Mouse (Mus musculus): ENCODE results near the gene Gm16867. TPM values are rescaled to one million over a fixed set of nuclear protein-coding genes. Genes with fewer than 3 reads are reported as not detected.
"Not testable (repeated sequence)": the region's sequence is repeated elsewhere in the genome, so short reads cannot be mapped to it uniquely, and the experiment has no call there.

The Gm16867 gene
- total RNA-seq (2022), result 1 to 10 TPM; 4.7 to 6.1 (median 5.4) TPM

DNA sequence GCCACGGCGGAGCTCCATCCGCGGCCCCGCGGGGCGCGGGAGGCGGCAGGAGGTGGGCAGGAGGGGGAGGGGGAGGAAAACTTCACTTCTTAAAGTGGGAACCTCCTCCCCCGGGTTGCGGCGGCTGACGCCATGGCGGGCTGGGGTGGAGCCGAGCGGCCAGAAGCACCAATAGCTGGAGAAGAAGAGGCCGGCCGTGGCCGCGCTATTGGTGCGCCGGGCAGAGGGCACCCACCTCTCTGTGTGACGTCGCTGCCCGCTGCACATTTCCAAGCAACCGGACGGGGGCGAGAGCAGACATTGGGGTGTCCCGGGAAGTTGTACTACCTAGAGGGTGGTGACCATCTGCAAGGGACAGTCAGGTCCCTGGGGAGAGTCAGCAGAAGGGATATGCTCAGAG is at the start of gene Gm16867:
Gene Gm16867, minus strand, starts transcription at position 189 of the 400 bp plus-strand sequence.
- not testable (repeated sequence) for DNase-seq (ENCODE audit: low spot score in 2 of 2)

DNA sequence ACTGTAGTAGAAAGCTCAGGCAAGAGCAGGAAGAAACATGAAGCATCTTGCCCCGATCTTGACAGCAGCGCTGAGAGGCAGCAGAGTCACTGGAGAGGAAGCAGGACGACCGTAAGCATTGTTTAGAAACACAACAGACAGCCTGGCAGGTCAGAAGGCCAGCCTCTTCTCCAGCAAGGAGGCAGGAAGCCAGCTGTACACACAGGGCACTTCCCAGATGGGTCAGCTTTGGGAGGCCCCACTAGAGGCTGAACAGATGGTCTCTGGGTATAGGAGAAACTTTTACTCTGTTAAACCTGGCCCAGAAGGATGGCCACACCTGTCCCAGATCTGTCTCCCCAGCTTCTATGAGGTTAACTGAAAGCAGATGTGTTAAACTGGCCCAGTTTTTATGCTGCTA is 44.1 kb upstream of the Gm16867 start:
- not testable (repeated sequence) for DNase-seq (ENCODE audit: low spot score in 2 of 2)

DNA sequence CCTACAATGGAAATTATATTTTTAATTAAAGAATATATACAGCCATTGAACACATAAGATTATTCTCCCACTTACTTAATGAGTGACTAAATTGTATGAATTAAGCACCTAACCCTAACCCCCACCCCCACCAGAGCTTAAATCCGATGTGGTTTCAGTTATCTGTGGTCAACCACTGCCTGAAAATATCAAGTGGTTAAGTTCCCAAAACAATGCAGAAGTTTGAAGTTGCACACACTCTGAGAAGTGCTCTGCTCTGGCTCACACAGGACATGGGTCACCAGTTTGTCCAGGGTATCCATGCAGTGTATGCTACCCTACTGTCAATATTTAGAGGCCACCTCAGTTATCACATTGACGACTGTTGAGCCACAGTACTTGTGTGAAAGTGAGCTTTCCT is 41.9 kb upstream of the Gm16867 start:
- not testable (repeated sequence) for DNase-seq (ENCODE audit: low spot score in 2 of 2)

DNA sequence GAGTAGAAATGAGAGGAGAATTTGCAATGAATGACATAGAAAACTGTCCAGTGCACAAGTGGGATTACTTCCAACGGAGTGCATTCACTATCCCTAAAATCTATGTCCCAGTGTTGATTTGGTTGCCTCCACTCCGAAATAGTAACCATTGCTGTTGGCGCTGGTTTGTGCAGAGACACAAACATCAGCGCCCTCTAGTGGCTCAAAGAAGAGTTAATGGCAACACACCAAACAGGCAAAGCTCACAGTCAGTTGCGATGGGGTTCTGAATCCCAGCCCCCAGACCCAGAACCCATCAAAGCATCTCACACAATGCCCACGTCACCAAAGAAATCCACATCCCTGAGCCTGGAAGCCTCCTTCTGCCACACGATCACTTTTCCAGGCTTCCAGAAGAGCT is 40.9 kb upstream of the Gm16867 start:
- not testable (repeated sequence) for DNase-seq (ENCODE audit: low spot score in 2 of 2)

DNA sequence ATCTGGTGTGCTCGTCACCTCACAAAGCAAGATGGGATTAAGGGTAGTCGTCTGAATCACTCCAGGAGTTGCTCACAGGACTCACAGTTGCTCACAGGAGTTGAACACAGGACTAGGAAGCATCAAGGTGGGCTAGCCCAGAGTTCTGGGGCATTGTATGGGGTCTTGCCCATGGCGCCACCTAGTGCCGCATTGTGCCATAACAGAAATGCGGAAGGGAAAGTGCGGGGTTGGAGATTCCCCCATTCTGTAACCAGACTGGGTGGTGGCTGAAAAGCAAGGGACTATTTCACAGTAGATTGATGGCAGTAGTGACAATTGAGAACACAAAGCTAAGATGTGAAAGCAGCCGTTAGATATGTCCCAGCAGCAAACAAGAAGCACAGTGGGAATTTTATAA is 39.5 kb upstream of the Gm16867 start:
- not testable (repeated sequence) for DNase-seq (ENCODE audit: low spot score in 2 of 2)

DNA sequence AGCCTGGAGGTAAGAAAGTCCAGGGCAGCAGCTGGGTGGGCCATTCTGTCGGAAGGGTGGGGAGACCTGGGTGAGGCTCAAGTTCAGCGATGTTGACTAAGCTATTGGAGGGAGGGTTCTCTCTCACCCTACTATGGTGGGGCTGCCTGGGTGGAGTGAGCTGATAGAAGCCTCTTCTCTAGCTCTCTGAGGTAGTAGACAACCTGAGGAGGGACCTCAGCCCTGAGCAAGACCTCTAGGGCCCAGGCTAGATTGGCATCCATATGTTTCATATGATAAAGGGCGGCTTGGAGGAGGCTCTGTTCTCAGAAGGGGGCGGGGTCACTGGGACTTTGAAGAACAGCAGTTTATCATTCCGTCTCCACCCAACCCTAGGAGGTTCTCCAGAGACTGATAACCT is 37.0 kb upstream of the Gm16867 start:
- DNase-seq (ENCODE audit: low spot score in 2 of 2), result not testable (repeated sequence)

DNA sequence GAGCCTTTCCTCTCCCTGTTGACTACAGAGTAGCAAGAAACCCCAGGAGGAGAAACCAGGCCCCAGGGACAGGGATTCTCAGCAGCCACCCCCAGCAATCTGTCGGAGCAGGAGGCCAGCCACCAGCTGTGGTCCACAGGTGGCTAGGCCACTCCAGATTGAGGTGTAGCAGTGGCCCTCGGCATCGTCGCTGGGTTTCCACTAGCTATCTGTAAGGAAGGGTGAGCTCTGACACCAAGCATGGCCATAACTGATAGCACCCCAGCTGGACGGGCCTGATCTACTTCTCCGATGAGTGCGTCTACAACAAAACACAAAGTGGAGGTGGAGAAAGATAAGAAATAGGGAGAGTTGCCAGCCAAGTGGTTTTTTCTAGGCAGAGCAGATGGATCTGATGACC is 33.4 kb upstream of the Gm16867 start:
- DNase-seq (ENCODE audit: low spot score in 2 of 2), result not testable (repeated sequence)

DNA sequence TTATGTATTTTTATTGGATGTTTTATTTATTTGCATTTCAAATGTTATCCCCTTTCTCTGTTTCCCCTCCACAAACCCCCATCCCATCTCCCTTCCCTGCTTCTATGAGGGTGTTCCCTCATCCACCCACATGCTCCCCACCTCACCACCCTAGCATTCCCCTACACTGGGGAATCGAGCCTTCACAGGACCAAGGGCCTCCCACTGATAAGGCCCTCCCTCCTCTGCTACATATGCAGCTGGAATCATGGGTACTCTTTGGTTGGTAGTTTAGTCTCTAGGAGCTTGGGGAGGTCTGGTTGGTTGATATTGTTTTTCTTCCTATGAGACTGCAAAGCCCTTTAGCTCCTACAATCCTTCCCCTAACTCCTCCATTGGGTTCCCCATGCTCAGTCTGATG is 23.0 kb upstream of the Gm16867 start:
- not testable (repeated sequence) for DNase-seq (ENCODE audit: low spot score in 2 of 2)

DNA sequence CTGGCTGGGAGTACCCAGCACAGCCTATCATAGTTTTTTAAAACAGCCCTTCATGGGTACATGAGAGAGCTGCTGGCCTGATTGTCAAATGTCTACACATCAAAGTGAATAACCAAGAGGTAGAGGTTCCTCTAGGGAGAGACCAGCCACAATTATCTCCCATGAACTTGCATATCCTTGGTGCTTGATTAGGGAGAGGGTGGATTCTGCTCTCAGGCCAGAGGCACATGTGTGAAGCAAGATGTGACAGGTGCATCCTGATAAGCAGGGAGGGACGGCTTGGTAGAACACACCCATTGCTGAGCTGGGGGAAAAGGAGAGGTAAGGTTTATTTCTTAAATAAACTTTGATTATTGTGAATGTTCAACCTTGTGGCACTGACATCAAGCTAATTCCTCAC is 19.8 kb upstream of the Gm16867 start:
- not testable (repeated sequence) for DNase-seq (ENCODE audit: low spot score in 2 of 2)

DNA sequence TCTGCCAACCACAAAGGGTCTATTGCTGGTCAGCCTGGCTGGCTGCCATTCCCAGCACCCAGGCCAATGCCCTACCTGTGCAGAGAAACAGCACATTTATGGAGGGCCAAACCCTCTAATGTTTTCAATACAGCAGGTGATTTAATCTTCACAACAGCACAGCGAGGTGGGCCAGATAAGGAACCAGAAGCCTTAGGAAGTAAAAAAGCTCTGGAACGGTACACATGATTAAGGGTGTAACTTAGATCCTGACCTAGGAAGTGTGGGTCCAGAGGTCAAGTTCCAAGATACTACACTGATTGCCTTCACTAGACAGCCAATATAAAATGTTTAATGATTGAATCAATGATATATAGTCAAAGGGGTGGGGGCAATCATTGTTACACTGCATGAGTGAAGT is 17.6 kb upstream of the Gm16867 start:
- DNase-seq (ENCODE audit: low spot score in 2 of 2), result not testable (repeated sequence)

DNA sequence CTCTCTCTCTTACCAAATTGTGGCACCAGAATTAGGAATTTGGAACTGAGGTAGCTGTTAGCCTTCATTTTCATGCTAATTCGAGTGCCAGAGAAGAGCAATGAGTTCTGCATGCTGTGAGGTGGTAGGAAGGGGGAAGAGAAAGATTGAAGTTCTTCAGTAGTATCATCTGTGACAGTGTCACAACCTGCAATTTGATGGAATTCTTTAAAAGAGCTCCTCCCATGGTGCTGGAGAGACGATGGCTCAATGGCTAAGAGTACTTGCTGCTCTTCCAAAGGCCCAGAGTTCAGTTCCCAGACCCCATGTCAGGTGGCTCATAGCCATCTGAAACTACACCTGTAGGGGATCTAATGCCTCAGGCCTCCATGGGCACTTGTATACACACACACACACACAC is 9.3 kb upstream of the Gm16867 start, which contains the start of gene Gm27179:
Gene Gm27179, minus strand, starts transcription at position 101 of the 400 bp plus-strand sequence.
- not testable (repeated sequence) for DNase-seq (ENCODE audit: low spot score in 2 of 2)

DNA sequence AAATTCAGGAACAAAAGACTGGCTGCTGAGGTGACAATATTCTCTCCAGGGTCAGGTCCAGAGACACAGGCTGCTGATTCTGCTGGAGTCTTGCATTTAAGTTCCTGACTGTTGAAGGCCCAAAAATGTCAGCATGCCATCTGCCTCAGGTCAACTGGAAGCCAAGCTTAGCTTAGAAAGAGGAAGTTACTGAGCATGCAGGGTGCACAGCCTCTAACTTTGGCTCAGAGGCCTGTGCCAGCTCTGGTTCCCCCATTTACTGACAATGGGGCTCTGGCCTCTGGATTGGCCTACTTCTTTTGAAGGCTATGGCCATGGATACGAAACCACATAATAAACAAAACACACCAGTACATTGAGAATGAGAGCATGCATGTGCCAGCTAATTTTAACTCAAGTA is 3.8 kb upstream of the Gm16867 start:
- DNase-seq (ENCODE audit: low spot score in 2 of 2), result not testable (repeated sequence)

DNA sequence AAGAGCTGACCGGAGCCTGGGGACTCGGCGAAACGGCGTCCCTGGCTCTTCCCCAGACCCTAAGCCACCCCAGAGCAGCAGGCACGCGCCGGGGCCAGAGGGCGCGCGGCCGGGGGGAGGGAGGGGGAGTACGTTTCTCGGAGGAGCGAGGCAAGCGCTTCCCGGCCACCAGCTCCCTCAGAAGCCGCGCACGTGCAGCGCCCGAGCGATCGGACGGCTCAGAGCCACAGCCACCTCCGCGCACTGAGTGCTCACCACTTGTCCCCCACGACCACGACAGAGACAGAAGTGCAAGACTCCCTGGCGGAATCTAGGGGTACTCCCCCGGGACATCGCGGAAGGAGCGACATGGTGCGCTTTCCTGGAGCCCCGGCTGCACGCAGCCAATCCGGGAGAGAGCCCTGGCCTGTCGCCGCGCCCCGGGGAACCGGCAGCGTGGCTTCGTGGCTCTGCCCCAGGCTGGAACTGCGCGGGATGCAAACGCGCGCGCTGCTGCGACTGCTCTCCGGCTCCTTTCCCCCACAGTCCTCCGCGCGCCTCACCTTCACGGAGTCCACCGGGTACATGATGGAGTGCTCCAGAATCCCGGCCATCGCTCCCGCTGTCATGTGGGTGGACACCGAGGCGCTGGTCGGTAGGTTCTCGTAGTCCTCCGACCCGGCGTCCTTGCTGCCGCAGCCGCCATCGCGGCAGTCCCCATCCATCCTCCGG is 567 bp downstream of the Gm16867 start:
- DNase-seq (ENCODE audit: low spot score in 2 of 2), result not testable (repeated sequence)

DNA sequence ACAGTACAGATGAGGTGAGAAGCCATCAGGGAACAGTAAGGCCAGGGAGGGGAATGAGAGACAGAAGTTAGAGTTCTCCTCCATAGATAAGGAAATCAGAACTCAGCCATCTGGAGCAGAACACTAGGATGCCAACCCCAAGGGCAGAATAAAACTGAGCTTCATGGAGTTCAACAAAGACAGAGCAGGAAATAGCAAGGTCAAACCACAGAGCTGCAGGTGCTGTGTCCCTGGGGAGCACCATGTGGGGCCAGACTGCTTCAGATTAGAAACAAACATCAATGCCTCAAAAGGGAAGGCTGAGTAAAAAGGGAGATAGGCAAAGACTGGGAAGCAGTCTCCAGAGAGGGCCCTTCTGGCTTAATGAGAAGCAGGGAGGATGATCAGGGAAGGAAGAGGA is 6.9 kb downstream of the Gm16867 start:
- DNase-seq (ENCODE audit: low spot score in 2 of 2), result not testable (repeated sequence)

DNA sequence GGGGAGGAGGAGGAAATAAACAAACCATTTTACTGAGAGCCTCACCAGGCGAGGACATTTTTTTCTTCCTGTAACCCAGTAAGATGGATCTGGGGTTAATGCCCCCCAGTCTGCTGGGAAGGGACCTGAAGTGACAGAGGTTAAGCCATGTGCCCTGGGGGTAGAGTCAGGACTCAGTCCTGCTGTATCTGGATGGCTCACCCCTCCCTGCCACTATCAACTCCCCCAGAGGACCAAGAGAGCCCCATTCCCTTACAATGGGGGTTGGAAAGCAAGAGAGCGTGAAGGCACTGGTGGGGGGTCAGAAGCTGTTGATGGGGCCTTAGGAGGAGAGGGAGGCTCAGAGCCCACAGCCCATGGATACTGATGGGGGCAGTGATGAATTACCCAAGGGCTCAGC is 8.2 kb downstream of the Gm16867 start:
- not testable (repeated sequence) for DNase-seq (ENCODE audit: low spot score in 2 of 2)

DNA sequence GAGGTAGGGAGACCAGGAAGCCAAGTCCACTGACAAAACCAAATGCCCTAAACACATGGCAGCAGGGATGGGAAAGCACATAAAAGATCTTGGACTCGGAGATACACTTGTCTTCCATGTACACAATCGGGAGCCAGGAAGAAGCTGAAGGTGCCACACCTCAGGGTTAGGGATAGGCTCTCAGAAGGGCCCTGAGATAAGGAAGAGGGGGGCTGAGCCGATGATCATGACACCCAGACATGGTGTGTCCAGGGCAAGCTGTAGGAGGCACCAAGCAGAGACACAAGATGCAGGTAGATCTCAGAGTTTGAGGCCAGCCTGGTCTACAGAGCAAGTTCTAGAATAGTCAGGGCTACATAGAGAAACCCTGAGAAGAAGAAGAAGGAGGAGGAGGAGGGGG is 8.6 kb downstream of the Gm16867 start:
- not testable (repeated sequence) for DNase-seq (ENCODE audit: low spot score in 2 of 2)

DNA sequence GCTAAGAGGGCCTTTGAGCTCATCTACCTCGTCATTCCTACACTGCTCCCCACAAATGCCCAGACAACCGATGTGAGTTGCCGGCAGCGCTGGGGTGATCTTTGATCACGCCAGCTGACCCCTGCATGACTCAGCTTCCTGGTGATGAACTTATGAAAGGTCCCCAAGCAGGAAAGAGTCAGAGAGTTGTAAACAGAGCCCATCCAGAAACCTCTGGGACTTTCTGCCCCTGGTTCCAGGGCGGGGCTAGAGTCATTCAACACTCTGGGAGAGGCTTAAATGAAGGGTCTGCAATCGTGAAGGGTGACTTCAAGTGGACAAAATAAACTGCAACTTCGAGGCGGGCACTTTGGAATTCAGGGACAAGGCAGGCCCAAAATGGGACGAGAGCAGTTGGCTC is 15.2 kb downstream of the Gm16867 start:
- not testable (repeated sequence) for DNase-seq (ENCODE audit: low spot score in 2 of 2)

DNA sequence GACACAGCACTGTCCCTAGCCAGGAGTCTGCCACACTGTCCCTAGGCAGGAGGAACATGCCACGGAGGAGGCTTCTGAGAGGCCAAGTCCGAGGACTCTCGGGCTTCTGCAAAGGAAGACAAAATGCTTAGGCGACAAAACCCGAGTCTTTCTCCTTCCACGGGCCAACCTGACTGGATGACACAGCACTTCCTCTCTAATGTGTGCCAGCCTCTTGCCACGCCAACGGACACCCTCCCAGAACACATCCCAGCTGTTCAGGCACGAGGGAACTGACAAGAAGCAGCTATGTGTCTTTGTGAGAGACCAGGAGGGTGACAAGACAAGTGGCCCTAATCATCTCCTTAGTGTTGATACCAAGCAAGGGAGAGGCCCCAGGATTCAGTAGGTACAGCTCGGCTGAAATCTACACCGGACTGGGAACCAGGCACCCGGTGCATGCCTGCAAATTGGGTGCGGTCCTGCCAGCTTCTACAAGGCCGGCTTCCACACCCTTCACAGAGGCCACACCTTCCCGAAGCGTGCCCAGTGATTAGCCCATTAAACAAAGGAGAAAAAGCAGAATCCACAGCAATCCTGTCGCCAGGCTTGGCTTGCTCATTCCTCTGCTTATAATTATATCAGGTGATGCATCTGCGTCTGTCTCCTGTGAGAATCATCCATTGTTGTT is 17.6 kb downstream of the Gm16867 start:
- DNase-seq (ENCODE audit: low spot score in 2 of 2), result not testable (repeated sequence)

DNA sequence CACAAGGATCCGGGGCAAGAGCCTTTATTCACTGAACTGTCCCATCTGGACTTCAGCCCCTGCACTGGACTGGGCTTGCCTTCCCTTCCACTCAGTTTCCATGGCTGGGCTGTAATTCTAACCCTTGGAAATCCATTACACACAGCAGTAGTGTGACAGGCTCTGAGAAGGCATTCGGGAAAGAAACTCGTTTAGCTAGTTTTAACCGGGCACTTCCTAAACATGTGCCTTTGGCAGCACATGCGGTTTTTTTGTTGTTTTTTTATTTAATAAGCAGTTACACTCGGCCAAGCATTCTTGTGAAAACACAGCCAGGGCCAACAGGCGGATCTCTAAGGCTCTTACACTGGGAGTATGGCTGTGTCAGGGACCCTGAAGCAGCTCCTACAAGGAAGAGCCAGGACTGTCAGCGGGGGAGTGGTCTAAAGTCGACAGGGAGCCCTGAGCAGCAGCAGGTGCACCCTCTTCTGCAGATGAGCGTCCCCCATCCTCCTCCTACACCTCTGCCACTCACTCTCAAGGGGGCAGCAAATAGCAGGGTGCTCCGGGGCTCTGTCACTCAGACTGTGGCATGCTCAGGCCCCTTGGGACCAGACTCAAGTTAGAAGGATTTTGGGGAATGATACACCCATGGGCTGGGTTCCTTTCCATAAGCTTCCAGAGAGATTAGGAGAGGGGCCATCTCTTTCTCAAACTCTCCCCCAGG is 29.1 kb downstream of the Gm16867 start:
- DNase-seq (ENCODE audit: low spot score in 2 of 2), result not testable (repeated sequence)

DNA sequence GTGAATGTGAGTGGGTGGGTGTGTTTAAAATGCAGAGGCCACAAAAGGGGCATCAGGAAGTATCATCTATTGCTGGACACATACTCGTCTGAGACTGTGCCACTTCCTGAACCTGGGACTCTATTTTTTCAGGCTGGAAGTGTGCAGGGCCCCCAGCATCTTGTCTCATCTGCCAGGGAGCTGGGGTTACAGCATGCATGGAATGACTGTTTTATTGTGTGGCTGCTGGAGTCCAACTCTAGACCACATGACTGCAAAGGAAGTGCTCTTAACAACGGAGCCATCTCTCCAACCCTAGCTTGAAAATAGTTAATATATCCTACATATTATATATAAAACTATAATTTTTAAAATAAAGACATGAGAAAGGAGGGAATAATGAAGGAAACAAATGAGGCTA is 29.8 kb downstream of the Gm16867 start:
- DNase-seq (ENCODE audit: low spot score in 2 of 2), result not testable (repeated sequence)

DNA sequence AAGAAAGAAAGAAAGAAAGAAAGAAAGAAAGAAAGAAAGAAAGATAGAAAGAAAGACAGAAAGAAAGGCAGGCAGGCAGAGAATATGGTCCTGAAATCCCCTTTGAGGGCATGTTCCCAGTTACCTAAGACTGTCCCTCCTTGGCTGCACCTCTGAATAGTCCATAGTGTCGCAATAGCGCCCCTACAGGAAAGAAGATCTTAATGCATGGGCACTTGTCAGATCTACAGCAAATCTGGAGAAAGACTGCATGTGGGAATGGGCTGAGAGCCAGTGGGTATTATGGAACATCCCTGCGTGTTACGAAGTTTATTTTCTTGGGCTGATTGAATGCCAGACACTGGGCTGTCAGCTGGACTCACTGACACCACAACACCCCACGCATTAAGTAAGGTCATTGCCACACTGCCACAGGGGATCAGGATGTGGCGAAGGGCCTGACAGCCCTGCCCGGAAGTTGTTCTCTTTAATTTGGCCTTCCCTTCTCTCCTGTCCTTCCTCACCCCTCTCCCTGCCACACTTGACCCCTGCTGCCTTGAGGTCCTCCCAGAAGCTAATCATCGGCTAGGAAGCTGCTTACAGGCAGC is 32.9 kb downstream of the Gm16867 start:
- DNase-seq (ENCODE audit: low spot score in 2 of 2), result not testable (repeated sequence)
